Mouse (Mus musculus) G1E (cell line): Measurements from ENCODE around the gene H2-DMa.

Experiments
- CTCF ChIP-seq: IDR thresholded peaks from 2 replicates; pipeline ENCODE4 v1.5.1; 2012; ENCODE audit warnings: low read depth, low read length, inconsistent platforms, mixed read lengths
- GATA1 ChIP-seq: IDR thresholded peaks from 2 replicates; pipeline ENCODE4 v1.6.1; 2012; ENCODE audit warnings: borderline replicate concordance, low read length, inconsistent platforms, mixed read lengths

- TF ChIP-seq CTCF (no peak), GATA1 (no peak)
Observed at GRCm38 (mm10) chr17:34110309-34110708, 9.0 kb upstream of the H2-DMa start.
